Mouse (Mus musculus): ENCODE measurements around the gene Clybl.

Clybl gene

DNA sequence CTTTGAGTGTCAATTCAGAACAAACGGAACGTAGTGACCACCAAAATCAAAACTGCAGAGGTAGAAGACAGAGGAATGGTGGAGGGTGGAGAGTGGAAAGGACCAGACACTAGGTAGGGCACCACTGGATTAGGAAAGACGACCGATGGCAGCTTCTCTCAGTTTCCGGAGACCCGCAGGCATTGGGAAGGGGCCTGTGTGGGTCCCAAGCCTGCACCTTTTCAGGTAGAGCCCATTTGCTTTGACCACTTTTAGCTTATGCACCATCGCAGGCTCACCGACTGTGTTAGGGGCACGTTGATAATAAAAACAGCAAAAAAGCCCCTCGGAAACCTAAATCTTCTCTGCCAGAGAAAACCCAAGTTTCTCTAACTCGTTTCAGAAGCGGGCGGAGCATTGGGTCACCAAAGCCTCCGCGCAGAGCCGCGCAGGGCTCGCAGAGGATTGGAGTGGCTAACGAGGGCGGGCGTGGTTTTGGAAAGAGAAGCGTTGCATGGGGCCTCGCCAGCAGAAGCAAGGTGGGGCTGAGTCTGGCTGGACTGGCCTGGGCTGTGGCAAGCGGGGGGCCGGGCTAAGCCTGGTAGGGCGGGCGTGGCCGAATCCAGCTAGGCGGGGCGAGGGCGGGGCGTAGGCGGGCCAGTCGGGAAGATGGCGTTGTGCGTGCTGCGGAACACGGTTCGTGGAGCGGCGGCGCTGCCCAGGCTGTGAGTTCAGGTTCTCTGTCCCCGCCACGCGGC, at the start of gene Clybl:
TSS of gene Clybl (plus strand) at position 627 of the 737 bp plus-strand sequence.
- in situ Hi-C loops (cut with MboI): no loop called here

DNA sequence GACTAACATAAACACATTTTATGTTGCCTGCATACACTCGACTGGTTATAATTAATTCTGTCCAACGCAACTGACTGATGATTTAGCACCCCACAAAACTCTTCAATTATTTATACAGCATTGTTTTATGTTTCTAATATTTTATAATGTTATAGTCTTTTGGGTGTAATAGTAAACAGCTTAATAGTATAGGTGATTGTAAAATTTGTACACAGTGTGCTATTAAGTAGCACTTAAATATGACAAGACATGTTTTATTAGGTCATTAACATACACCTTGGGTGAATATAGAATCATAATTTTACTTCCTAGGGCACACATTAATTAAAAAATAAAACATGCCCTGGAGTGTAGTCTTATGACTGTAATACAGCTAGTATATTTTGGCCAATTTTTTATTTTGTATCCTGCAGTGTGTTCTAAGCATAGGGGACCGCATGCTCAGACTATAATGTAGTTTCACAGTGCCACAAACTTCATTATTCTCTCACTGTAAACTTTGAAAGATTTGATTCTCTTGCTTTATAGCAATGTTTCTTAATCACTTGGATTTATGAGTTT, 45.1 kb upstream of the Clybl start:
- in situ Hi-C loops (cut with MboI): no loop called here

DNA sequence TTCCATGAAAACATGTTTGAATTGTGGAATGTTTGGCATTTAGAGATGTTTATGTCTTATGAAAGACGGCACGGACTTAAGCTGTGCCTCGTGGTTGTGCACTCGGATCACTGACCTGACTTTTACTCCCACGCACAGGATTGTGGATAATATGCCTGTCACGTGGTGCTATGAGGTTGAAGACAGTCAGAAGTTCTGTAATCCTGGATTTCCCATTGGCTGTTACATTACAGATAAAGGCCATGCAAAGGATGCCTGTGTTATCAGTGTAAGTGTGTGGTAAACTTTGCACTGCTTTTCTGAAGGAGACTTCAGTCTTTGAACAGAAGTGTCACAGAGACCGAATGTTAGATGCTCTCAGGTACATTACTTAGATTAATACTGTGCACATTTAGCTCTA, 44.3 kb upstream of the Clybl start:
- in situ Hi-C loops (cut with MboI): no loop called here

DNA sequence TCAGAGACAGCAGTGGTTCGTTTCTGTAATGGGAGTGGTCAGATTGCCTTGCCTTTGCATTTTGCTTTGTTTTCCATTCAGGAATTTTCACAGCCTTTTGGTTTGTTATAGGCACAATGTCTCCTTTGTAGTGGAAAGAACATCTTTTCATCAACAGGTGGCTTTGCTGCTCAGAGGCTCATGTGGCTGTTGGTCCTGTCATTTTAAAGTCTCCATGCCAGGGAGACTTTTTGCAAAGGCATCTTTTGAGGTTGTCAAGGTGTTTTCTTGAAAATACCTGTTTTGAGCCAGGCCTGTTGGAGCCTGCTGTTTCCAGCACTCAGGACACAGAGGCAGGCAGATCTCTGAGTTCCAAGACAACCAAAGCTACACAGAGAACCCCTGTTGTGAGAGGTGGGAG, 41.4 kb upstream of the Clybl start:
- in situ Hi-C loops (cut with MboI): no loop called here

DNA sequence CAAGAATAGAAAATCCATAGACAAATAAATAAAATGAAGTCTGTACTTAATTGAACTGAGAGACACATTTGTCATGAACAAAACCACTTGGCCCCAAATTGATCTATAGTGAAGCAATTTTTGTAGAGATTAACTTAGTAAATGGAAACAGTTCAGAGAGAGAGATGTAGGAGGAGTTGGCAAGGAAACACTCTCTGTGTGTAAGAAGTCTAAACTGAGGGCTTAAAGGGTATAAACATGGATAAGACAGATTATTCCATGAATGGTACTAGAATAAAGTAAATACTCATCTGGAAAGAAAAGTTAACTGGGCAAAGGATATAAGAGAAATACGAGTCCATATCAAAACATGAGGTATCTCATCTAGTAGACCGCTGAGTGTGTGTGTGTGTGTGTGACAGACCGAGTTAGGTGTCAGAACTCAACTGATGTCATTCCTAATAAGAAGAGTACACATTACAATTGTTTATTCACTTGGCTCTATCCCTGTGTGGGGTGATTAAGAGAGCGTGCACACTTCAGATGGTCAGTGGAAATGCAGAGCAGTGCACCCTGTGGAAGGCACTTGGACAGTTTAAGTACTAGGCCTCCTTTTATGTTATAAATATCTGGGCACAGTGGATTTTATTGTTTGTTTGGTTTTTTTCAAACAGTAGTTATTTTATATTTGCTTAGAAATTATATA, 37.8 kb upstream of the Clybl start:
- in situ Hi-C loops (cut with MboI): no loop called here

DNA sequence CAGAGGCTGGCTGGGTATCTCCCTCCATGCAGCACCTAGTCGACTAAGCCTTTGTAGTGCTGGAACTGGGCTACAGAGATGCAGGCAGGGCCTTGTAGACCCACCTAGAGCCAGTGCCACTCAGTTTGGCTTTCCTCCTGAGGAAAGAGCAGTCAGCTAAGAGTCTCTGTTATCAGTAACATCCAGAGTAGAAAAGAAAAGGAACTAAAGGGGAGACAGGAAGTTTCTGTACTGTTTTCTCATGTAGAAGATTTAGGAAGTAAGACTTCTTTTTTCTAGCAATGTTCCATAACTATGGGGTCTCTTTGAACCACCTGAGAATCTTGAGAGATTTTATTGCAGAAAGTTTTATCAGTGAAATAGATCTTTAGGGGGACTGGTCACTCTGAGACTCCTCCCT, 36.1 kb upstream of the Clybl start:
- in situ Hi-C loops (cut with MboI): no loop called here

DNA sequence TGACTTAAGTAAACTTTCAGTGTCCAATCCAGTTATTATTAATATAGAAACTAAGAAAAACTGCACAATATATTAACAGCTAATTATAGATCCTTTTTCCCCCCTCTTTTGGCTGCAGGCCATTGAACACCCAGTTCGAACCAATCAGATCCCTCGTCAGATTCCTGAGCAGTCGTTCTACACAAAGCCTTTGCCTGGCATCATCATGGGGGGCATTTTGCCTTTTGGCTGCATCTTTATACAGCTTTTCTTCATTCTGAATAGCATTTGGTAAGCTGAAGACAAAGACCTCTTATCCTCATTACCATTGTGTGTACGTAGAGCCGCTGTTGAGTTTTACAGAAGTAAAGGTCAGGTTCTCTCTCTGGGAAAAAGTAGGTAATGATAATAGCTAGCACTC, 30.9 kb upstream of the Clybl start:
- in situ Hi-C loops (cut with MboI): no loop called here

DNA sequence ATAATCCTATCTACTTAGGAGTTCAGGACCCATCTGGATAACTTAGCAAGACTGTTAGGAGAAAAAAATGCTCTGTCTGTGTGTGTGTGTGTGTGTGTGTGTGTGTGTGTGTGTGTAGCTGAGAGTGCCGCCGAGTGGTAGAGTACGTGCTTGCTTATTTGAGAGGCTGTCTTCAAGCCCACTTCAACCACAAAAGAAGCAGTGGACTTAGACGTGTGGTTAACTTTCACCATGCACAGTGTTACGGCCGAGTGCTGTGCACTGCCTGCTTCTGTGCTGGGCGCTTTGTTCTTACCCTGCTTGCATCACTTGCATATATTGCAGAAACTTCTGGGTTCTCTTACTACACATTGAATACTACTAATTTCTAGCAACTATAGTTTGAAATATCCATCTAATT, 23.8 kb upstream of the Clybl start:
- in situ Hi-C loops (cut with MboI): no loop called here

DNA sequence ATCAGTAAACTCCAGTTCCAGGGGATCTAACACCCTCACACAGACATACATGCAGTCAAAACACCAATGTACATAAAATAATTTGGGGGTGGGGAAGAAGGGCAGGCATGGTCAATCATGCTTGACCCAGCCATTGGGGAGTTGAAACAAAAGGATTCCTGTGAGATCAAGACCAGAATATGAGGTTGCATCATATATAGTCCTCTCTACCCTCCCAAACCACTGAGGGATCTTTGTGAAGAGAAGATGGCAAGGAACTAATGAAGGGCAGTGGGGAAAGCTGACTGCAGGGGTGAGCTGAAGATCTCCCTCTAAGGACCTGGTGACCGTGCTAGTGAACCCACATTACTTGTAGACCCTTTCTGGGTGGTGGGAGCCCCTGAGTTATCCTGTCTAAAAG, 20.6 kb upstream of the Clybl start:
- in situ Hi-C loops (cut with MboI): no loop called here

DNA sequence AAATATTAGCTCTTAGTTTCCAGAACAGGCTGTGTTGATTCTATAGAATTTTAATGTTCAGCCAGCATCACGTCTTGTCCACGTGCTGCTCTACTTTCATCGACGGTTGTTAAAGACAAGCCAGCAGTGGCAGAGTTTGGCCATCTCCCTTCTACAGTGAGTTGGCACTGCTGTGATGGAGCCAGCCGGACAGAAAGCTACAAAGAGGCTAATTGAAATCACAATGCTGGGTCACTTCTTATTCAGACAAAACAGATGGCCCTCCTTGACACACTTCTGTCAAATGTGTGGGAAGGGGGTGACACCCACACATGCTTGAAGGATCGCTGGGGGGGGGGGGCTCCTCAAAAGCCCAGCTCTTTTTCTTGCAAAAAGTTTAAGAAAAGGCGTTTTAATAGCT, 12.6 kb upstream of the Clybl start:
- in situ Hi-C loops (cut with MboI): no loop called here

DNA sequence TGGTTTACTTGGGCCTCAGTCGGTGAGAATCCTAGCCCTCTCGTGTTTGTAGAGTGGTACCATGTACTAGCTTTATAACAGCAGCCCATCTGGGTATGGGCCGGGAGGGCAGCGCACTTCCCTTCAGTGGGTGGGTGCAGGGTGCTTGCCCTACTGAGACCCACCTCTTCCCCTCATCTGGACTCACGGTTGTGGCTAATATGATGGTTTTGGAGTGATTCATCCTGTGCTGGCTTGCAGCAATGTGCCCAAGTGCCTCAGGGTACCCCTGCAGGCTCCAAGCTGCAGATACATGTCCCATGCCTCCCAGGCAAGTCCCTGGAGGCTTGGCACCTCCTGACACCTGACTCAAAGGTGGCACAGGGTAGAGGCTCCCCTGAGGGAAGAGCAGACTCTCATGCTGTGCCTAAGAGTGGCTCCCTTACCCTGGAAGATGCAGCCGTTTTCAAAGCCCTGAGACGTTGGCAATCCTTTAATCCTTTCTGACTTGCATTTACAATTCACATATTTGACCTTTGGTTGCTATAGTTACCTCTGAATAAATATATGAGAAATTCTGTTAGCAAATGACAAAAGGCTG, 11.2 kb upstream of the Clybl start:
- in situ Hi-C loops (cut with MboI): no loop called here

DNA sequence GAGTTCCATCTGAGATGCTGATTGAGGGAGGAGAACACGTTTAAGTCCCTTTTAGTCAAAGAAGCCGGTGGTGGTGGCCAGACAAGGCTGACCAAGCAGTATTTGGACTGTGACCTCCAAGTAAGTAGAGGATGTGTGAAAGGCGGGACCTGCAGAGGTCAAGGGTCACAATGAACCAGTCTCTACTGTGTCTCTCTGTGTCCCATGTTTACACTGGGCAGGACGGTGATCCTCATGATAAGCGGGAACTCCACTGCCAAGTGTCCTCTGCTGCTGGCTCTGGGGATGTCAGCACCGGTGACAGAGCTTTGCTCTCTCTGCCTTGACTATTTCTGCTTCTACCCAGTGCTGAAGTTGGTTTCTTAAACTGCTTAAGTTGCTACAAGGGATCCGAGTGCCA, 10.5 kb upstream of the Clybl start:
- in situ Hi-C loops (cut with MboI): no loop called here

DNA sequence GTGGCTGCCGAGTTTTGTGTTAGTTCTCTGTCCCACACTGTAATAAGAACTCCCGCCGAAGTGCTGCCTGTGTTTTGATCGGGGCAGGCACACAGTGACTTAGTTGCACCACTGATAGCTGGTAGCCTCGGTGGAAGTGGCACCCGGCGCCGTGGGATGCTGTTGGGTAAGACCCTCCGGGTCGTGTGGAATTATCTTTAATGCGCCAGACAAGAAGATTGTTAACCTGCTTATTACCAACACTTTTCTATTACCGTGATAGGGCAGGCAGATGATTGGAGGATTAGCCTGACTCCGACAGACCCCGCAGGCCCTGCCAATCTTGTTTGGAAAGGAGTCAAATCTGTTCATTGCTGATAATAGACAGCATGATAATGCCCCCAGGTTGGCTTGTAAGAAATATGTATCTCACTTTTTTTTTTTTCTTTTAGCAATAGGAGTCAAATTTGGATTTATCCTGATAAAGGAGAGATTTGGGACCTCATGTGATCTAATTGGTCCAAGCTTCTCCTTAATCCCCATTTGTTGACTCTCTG, 5.2 kb upstream of the Clybl start:
- in situ Hi-C loops (cut with MboI): no loop called here

DNA sequence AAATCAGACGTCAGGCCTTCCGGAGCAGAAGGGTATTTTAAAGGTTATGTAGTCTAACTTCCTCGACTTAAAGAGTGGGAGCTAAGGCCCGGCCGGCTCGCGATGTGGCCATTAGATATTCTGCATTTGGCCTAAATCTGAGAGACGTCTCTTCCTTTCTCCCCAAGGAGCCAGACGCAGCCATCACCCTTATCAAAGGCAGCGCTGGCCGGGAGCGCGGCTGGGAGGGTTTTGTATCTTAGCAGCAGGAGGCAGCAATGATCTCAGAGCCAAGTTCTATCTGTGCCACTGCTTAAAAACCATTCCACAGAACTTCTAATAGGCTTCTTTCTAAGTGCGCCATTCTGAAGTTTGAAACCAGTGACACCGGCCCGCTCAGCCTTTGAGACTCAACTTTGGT, 2.2 kb upstream of the Clybl start:
- in situ Hi-C loops (cut with MboI): no loop called here

DNA sequence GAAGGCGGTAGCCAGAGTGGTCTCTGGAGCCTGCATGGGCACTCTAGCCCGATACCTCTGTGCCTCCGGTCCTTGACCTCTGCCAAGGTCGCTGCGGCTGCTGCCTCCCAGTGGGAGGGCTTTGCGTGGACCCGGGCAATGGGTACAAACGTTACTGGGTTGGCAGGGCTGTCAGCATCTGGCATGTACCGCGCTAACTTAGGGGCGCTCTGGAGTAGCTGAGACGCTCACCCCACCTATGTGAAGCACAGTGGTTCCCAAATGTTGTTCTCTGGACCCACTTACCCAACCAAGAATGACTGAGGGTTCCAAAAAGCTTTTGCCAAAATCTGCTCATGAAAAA, 282 bp downstream of the Clybl start:
- in situ Hi-C loops (cut with MboI): no loop called here

DNA sequence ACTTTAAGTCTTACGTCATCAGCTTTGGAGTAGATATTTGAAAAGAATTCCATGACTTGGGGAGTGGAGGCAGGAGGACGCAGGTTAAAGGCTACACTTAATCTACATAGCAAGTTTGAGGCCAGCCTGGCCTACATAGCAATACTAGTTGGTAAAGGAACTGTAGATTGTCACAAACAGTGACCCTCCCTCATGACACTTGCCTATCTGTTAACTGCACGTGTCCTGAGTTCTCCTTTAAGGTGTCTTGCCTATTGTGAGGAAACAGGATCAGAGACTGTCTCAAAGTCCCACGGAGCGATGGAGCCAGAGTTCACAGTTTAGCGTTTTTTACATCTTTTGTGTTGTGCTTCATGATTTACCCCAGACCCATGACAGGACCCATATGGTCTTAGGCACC, 716 bp downstream of the Clybl start:
- in situ Hi-C loops (cut with MboI): no loop called here

DNA sequence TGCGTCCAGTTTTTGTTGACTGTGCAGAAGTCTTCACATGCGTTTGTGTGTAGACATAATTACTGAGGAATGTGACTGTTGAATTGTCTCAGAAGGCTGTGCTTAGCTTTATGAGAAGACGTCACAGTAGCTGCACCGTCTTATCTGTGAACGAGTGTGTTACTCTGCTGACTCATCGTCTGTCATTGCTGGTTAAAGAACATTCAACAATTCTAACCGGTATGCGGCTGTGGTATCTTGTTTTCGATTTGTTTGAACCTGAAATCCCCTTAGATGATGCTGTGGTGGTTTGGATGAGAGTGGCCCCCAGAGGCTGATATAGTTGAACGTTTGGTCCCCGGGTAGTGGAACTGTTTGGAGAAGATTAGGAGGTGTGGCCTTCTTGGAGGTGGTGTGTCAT, 2.5 kb downstream of the Clybl start:
- in situ Hi-C loops (cut with MboI): no loop called here

DNA sequence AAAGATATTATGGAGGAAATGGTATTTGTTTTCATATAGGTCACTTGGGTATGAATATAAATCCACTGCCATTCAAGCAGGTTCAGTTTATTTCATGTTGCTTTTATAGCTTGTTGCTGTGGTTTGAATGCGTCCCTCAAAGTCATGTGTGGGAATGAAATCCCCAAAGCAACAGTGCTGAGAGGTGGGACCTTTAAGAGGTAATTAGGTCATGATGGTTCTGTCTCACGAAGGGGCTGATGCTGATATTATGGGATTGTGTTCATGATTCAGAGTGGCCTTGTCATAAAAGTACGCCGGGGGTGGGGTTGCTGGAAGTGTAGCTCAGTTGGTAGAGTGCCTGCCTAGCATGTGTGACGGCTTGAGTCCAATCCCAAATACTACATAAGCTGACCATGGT, 6.7 kb downstream of the Clybl start:
- in situ Hi-C loops (cut with MboI): no loop called here

DNA sequence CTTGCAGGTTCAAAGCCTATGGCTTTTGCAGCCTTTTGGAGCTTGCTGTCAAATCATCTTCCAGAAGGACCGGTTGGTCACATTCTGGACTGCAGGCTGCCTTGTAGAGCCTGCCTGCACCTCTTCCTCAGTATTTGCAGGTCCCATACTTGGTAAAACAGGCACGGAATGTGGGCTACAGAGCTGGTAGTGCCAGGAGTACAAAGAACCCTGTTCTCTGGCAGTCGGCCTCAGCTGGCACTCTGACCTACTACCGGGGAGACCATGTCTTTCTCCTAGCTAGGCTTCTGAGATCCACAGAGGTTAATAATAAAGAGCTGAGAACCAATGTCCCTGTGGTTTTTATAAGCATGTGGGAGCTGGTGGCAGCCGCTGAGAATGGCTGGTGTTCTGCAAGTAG, 8.4 kb downstream of the Clybl start:
- in situ Hi-C loops (cut with MboI): no loop called here

DNA sequence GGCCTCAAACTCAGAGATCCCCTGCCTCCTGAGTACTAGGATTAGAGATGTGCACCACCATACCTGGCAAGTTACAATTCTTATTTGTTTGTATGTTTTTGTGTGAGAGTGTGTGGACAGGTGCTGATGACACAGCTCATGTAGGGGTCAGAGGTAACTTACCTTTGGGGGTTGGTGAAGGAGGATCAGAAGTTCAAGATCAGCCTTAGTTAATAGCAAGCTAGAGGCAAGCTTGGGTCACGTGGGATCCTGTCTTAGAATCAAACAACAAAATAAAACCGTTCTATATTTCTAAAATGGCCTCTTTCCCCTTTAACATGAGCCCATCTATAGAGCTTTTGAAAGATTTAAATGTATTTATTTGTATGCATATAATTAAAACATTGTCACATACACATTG, 9.0 kb downstream of the Clybl start:
- in situ Hi-C loops (cut with MboI): no loop called here

DNA sequence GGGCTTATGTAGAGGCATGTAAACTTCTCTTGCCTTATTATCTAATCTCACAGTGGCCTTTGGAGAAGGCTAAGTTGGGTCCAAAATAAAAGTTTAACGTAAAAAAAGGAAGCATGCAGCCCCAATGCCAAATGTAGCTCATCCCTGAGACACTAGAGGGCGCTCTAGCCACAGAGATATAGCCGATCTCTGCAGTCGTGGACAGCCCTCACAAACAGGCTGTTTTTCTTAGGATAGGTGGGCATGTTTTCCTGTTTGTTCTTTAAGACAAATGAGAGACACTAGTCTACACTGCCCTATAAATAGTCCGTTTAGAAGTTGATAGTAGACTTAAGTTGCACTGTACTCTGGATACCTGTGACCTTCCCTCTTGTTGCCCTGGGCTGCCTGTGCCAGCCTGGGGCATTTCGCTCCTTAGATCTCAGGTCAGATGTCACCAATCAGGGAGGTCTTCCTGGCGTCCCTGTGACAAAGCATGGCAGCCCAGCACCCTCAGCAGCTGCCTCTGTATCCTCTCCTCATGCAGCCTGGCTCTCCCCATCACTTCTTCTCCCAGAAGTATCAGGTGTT, 9.5 kb downstream of the Clybl start:
- in situ Hi-C loops (cut with MboI): no loop called here

DNA sequence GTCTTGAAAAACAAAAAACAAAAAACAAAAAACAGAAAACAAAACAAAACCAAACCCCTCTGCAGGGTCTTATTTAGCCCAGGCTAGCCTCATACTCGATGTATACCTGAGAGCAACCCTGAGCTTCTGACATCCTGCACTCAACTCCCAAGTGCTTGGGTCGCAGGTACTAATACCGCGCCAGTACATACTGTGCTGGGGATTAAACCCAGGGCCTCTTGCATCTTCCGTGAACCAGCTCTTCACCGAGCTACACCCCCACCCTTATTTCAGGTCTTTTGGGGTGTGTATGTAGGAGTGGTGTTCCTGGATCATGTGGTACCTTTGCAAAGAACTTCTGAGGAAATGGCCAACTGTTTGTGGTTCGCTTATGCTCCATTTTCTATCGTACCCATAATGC, 13.1 kb downstream of the Clybl start:
- in situ Hi-C loops (cut with MboI): no loop called here

DNA sequence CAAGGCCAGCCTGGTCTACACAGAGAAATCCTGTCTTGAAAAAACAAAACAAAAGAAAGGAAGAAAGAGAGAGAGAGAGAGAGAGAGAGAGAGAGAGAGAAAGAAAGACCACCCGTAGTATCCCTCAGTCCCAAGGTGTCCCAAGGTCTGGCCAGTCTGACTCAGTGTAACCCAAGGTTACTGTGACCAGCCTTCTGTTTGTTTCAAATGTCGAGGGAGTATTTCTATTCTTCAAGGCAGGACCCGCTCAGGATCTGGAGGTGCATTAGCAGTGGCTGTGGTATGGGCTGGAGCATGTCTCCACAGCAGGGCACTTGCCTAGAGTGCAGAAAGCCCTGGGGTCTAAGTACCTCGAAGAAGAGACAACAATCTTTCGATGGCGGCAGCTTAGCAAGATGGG, 15.3 kb downstream of the Clybl start:
- in situ Hi-C loops (cut with MboI): no loop called here

Data from mature B cell (primary cell).